Mouse (Mus musculus) heart, embryonic 15.5 days (tissue): ENCODE results near the gene Ulk4. TPM values are rescaled to one million over a fixed set of nuclear protein-coding genes. Genes with fewer than 3 reads are reported as not detected.

ENCODE experiments used
- ATAC-seq: fragments of 200-750 bp; cut with Nextera tagmentation; replicated peaks from 2 replicates; pipeline ENCODE4 v1.8.0; 2017; ENCODE audit warnings: low read depth, moderate TSS enrichment; ENCODE audit not compliant: insufficient number of reproducible peaks, insufficient read depth, low FRiP score
- H3K27ac ChIP-seq: fragments of 300-500 bp; sonication (generic); 2 replicates; pipeline ENCODE4 v1.5.1; 2015; ENCODE audit warnings: mild to moderate bottlenecking, inconsistent platforms
- H3K27me3 ChIP-seq: fragments of 300-500 bp; sonication (generic); 2 replicates; pipeline ENCODE4 v1.6.1; 2015; ENCODE audit warnings: inconsistent platforms
- H3K36me3 ChIP-seq: fragments of 300-500 bp; sonication (generic); 2 replicates; pipeline ENCODE4 v1.6.1; 2015; ENCODE audit warnings: mild to moderate bottlenecking, inconsistent platforms
- H3K4me1 ChIP-seq: fragments of 300-500 bp; sonication (generic); replicated peaks from 2 replicates; pipeline ENCODE4 v1.6.1; 2015; ENCODE audit warnings: inconsistent platforms
- H3K4me2 ChIP-seq: fragments of 300-500 bp; sonication (generic); 2 replicates; pipeline ENCODE4 v1.6.1; 2015; ENCODE audit warnings: inconsistent platforms, mild to moderate bottlenecking, moderate library complexity
- H3K4me3 ChIP-seq: fragments of 300-500 bp; sonication (generic); 2 replicates; pipeline ENCODE4 v1.5.1; 2015; ENCODE audit warnings: mild to moderate bottlenecking, inconsistent platforms
- H3K9ac ChIP-seq: fragments of 300-500 bp; sonication (generic); 2 replicates; pipeline ENCODE4 v1.6.1; 2015; ENCODE audit warnings: mild to moderate bottlenecking, inconsistent platforms
- H3K9me3 ChIP-seq: fragments of 300-500 bp; sonication (generic); replicated peaks from 2 replicates; pipeline ENCODE4 v1.6.1; 2016; ENCODE audit warnings: inconsistent platforms
- WGBS: fragments of 180-500 bp; shearing (Covaris S2); methylation state at CpG from one replicate; pipeline ENCODE4 v1.1.7; 2015; ENCODE audit warnings: mixed read lengths; 5-methylcytosine and 5-hydroxymethylcytosine counted together
- polyA plus RNA-seq: library from polyadenylated mRNA; unstranded; fragments of >200 nt; fragmentation: Nextera tagmentation; extraction: Ambion mirVana; gene quantifications from 2 replicates; pipeline ENCODE4 v1.2.1, GENCODE M21; 2015

Gene Ulk4
- polyA plus RNA-seq, 1 experiment from 2014 or later = 89.3 TPM

- no peak for ATAC-seq
- Histone ChIP-seq H3K4me2 (no peak overlapping the region), H3K36me3 (no peaks in the 10 kb centered on the region), H3K9ac (no peak overlapping the region), H3K4me3 (no peak overlapping the region), H3K4me1 (no peaks in the 10 kb centered on the region), H3K27ac (no peak overlapping the region), H3K27me3 (no peaks in the 10 kb centered on the region), H3K9me3 (0 out of 2 replicates have a peak, but pooled peaks cover 3% of the 10 kb centered on the region)
- WGBS = 85% methylated on average over 7 of the region's 7 CpGs
Measured at GRCm38 (mm10) chr9:121176350-121176749, 100.6 kb downstream of the Ulk4 start.

DNA sequence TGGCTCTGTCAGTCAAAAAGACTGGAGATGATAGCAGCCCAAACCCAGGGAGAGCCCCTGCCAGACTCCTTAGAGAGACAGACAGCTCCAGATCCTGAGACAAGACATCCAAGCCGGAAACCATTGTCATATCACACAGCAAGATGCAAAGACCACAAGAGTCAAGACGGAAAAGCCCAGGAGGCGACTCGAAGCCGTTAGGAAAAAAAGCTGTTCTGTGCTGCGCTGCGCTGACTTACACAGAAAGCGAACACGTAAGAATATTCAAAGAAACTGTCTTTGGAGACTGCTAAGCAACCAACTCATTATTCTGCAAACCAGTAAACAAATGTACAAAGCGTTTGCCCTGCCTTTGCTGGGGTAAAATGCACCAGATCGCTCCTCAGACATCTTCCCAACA is 101.8 kb downstream of the Ulk4 start:
- no peaks in the 10 kb centered on the region for H3K4me1 ChIP-seq
- 0 out of 2 replicates have a peak, but pooled peaks cover 3% of the 10 kb centered on the region for H3K9me3 ChIP-seq
- WGBS = 87% methylated on average over 11 of the region's 11 CpGs
- H3K27me3 ChIP-seq = no peaks in the 10 kb centered on the region
- ATAC-seq = no peak
- H3K9ac ChIP-seq = no peak overlapping the region
- no peaks in the 10 kb centered on the region for H3K36me3 ChIP-seq
- H3K4me3 ChIP-seq = no peak overlapping the region
- H3K27ac ChIP-seq = no peak overlapping the region
- no peak overlapping the region for H3K4me2 ChIP-seq

DNA sequence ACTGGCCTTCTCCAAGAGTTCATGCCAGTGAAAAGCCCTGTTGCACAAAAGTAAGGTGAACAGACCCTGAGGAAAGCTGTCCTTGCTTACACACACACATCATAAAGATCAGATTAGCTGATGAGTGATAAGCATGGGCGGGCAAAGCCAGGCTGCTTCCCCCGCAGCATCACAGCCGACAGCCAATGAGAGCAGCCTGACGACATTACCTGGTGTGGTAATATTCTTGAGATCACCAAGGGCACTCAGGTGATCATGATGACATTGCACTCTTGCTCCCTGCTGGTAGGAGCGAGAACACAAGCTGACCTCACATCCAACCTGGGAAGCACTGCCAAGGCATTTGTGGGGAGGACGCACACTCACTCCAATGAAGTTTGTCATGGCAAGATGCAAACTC is 104.9 kb downstream of the Ulk4 start:
- H3K9me3 ChIP-seq = no peaks in the 10 kb centered on the region
- H3K4me3 ChIP-seq = no peak overlapping the region

DNA sequence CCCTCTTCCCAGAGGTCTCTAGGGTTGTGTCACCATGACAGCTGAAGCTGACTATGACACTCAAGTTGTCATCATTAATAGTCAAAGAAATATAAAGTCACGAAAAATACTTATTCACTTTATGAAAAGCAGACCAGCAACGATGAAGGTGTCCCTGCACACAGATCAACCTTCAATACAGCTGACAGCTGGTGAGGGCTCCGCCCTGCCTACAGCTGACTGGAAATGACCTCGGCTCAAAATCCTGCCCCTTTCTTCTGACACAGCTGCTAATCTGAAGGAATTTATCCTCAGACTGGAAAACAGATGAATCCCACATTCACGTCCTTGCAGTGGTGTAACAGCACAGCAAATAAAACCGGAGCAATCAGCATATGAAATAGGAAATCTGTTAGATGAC is 105.4 kb downstream of the Ulk4 start:
- no peaks in the 10 kb centered on the region for H3K36me3 ChIP-seq
- H3K4me2 ChIP-seq = no peak overlapping the region
- WGBS = 66% methylated on average over 6 of the region's 6 CpGs

More for the DNA sequence above, 104.9 kb downstream of the Ulk4 start:
- Histone ChIP-seq H3K9ac (no peak overlapping the region), H3K27me3 (no peaks in the 10 kb centered on the region), H3K27ac (no peak overlapping the region), H3K36me3 (no peaks in the 10 kb centered on the region), H3K4me1 (no peaks in the 10 kb centered on the region), H3K4me2 (no peak overlapping the region)
- 76% methylated on average over 6 of the region's 6 CpGs for WGBS
- no peak for ATAC-seq

DNA sequence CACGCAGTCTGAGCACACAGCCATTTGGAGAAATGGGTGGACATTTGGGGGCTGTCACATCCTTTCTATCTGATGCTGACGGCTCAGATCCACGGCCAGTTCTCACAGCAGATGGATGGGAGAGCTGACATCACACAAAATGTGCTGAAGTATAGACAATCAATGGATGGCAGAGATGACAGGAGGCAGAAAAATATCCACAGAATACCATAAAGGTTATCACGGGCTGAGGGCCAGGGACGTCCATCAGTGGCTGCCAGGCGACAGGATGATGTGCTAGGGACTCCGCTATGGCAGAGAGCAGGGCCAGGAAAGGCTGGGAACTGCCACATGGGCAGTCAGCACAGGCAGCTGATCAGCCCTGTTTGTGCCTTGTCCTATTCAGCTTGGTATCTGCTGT is 112.4 kb downstream of the Ulk4 start:
- no peak overlapping the region for H3K27ac ChIP-seq
- H3K27me3 ChIP-seq = no peaks in the 10 kb centered on the region
- H3K4me1 ChIP-seq = no peaks in the 10 kb centered on the region
- H3K4me2 ChIP-seq = no peak overlapping the region
- no peak for ATAC-seq
- H3K9me3 ChIP-seq = no peaks in the 10 kb centered on the region
- no peak overlapping the region for H3K4me3 ChIP-seq
- H3K9ac ChIP-seq = no peak overlapping the region
- no peaks in the 10 kb centered on the region for H3K36me3 ChIP-seq
- 73% methylated on average over 7 of the region's 7 CpGs for WGBS

More for the DNA sequence above, 105.4 kb downstream of the Ulk4 start:
- Histone ChIP-seq H3K9me3 (no peaks in the 10 kb centered on the region), H3K4me3 (no peak overlapping the region), H3K9ac (no peak overlapping the region), H3K27ac (no peak overlapping the region), H3K4me1 (no peaks in the 10 kb centered on the region), H3K27me3 (no peaks in the 10 kb centered on the region)
- no peak for ATAC-seq

DNA sequence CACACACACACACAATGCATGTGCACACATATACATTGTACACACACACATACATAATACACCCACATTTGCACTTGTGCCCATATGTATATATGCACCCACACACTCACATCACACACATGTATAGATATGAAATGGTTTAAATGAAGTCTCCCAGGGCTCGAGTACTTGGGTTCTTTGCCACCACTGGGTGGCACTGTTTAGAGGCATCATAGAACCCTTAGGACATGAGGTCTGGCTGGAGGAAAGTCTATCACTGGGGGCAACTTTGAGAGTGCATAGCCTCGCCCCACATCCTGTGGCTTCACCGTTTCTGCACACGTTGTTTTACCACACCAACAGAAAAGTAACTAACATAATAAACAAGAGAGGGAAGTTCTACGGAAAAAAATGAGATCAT is 114.2 kb downstream of the Ulk4 start:
- H3K4me3 ChIP-seq = no peak overlapping the region
- H3K9ac ChIP-seq = no peak overlapping the region
- no peaks in the 10 kb centered on the region for H3K4me1 ChIP-seq
- no peaks in the 10 kb centered on the region for H3K9me3 ChIP-seq
- 47% methylated on average over 5 of the region's 5 CpGs for WGBS
- no peaks in the 10 kb centered on the region for H3K27me3 ChIP-seq
- H3K27ac ChIP-seq = no peak overlapping the region
- no peak for ATAC-seq
- H3K36me3 ChIP-seq = no peaks in the 10 kb centered on the region
- no peak overlapping the region for H3K4me2 ChIP-seq

DNA sequence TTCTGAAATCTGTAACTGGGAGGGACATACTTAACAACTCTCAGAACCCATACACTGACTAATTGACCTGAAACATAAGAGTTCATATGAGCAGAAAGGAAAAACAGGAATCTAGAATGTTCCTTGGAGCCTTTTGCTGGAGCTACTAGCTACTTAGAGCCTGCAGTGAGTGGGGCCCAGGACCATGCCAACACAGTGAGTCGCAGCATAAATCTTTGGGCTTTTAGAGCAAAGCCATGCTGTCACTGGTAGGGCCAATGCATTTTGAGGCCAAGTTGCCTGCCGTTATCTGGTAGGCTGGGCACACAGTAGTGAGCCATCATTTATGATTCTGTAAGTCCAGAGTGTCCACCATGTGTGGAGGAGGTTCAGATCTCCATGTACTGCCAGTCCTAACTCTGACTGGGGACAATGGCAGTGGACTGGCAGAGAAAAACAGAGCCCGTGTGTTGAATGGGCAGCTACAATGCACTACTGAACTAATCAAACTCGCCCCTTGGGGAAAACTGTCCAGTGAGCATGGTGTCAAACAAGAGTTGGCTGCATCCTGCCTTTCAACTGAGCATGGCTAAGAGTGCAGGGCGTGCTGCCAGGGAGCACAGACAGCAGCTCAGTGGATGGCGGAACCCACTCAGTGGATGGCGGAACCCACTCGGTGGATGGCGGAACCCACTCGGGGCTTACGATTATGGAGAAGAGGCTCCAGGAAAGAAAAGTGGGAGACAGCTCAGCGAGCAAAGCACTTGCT is 115.0 kb downstream of the Ulk4 start:
- 90% methylated on average over 12 of the region's 12 CpGs for WGBS
- Histone ChIP-seq H3K4me1 (no peaks in the 10 kb centered on the region), H3K27ac (no peak overlapping the region), H3K27me3 (no peaks in the 10 kb centered on the region), H3K4me2 (no peak overlapping the region), H3K36me3 (no peaks in the 10 kb centered on the region), H3K9me3 (no peaks in the 10 kb centered on the region), H3K4me3 (no peak overlapping the region), H3K9ac (no peak overlapping the region)
- ATAC-seq = no peak

DNA sequence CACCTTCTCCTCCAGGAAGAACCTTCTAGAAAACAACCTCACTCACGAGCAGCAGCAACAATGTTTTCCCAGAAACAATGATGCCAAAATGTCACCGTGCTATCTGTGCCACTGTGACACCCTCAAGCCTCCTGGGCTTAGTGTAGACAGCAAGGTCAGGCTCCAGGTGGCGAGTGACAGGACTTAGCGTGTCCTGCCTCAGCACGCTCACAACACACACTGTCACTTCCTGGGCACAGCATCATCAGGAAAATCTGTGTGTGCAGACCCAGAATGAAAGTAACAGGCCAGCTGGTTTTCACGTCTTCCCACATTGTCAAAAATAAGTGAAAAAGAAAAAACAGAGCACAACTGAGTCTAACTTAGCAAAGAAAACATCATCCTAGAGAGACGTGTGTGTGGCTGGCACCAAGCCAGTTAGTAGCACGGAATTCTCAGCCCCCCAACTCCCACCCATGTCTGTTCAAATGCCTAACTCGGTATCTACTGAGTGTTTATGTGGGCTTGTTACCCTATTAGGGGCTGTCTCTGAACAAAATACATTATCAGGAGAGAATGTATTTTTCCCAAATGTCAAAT is 120.7 kb downstream of the Ulk4 start:
- Histone ChIP-seq H3K36me3 (no peaks in the 10 kb centered on the region), H3K9ac (no peak overlapping the region), H3K9me3 (no peaks in the 10 kb centered on the region), H3K27me3 (no peaks in the 10 kb centered on the region), H3K4me3 (no peak overlapping the region), H3K4me2 (no peak overlapping the region), H3K27ac (no peak overlapping the region), H3K4me1 (peaks cover 6% of the 10 kb centered on the region; the same call in 1 of the 2 replicates)
- no peak for ATAC-seq
- 39% methylated on average over 9 of the region's 9 CpGs for WGBS

- WGBS = 92% methylated on average over 5 of the region's 5 CpGs
- peaks cover 20% of the 10 kb centered on the region for H3K4me1 ChIP-seq
- H3K27me3 ChIP-seq = no peaks in the 10 kb centered on the region
- H3K36me3 ChIP-seq = no peaks in the 10 kb centered on the region
- no peak overlapping the region for H3K4me3 ChIP-seq
- no peak for ATAC-seq
- H3K4me2 ChIP-seq = no peak overlapping the region
- H3K27ac ChIP-seq = no peak overlapping the region
- no peaks in the 10 kb centered on the region for H3K9me3 ChIP-seq
- H3K9ac ChIP-seq = no peak overlapping the region
Measured at GRCm38 (mm10) chr9:121153276-121153675, 123.7 kb downstream of the Ulk4 start.

DNA sequence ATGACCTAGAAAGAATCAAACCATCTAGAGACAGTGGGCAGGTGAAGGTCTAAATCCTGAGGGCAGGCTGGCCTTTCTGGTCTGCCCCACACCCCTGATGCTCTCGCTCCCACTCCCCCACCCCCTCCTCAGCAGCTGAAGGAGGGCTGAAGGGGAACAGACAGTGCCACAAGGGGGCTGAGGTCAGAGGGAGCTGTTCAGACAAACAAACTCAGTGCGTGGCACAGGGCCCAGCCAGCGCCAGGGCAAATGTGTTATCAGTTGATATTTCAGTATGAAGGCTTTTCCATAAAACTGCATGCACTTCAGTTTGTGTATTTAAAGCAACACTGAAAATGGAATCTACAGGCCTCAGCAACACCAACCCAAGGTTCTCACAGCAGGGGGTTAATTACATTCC is 128.4 kb downstream of the Ulk4 start:
- Histone ChIP-seq H3K4me1 (peaks cover 15% of the 10 kb centered on the region), H3K27me3 (no peaks in the 10 kb centered on the region), H3K4me2 (no peak overlapping the region), H3K27ac (no peak overlapping the region), H3K4me3 (no peak overlapping the region), H3K9ac (no peak overlapping the region), H3K36me3 (no peaks in the 10 kb centered on the region), H3K9me3 (no peaks in the 10 kb centered on the region)
- 19% methylated on average over 3 of the region's 3 CpGs for WGBS
- no peak for ATAC-seq

GRCm38 (mm10) chr9:121143208-121143607 is 133.8 kb downstream of the Ulk4 start:
- Histone ChIP-seq H3K36me3 (no peaks in the 10 kb centered on the region), H3K4me2 (no peak overlapping the region), H3K4me3 (no peak overlapping the region), H3K27me3 (no peaks in the 10 kb centered on the region), H3K27ac (no peak overlapping the region), H3K9ac (no peak overlapping the region), H3K4me1 (no peaks in the 10 kb centered on the region), H3K9me3 (no peaks in the 10 kb centered on the region)
- 78% methylated on average over 6 of the region's 6 CpGs for WGBS
- no peak for ATAC-seq

DNA sequence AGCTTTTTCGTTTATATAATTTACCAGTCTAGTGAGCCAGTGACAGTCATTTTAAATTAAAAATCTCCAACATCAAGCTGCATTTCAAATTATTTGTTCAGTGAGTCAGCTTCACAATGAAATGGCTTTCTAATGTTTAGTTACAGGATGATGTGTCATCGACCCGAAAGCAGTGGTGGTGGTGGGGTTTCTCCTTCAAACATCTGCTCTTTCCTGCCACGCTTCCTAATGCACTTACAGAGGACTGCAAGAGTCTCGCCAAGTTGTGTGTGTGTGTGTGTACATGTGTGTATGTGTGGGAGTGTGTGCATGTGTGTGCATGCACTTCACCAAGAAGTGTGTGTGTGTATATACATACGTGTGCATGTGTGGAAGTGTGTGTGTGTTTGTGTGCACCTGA is 144.4 kb downstream of the Ulk4 start:
- Histone ChIP-seq H3K4me3 (no peak overlapping the region), H3K9me3 (no peaks in the 10 kb centered on the region), H3K36me3 (no peaks in the 10 kb centered on the region), H3K4me1 (no peaks in the 10 kb centered on the region), H3K9ac (no peak overlapping the region), H3K4me2 (no peak overlapping the region), H3K27ac (no peak overlapping the region), H3K27me3 (no peaks in the 10 kb centered on the region)
- 70% methylated on average over 6 of the region's 6 CpGs for WGBS
- no peak for ATAC-seq
